Mouse (Mus musculus) ES-E14 (cell line): Measurements from ENCODE around the gene 1810046K07Rik.

Experiments used
- CHD2 ChIP-seq: IDR thresholded peaks from 2 replicates; pipeline ENCODE4 v1.6.1; 2014; ENCODE audit warnings: mild to moderate bottlenecking, low read depth, low read length, inconsistent platforms
- HCFC1 ChIP-seq: IDR thresholded peaks from 2 replicates; pipeline ENCODE4 v1.6.1; 2012; ENCODE audit warnings: low read length, inconsistent platforms, borderline replicate concordance; ENCODE audit not compliant: insufficient read depth
- MAFK ChIP-seq: IDR thresholded peaks from 2 replicates; pipeline ENCODE4 v1.6.1; 2014; ENCODE audit warnings: mild to moderate bottlenecking, low read depth, low read length, inconsistent platforms; ENCODE audit not compliant: insufficient read depth
- ZC3H11A ChIP-seq: IDR thresholded peaks from 2 replicates; pipeline ENCODE4 v1.6.1; 2012; ENCODE audit warnings: low read depth, mild to moderate bottlenecking, inconsistent platforms, low read length, borderline replicate concordance
- ZNF384 ChIP-seq: IDR thresholded peaks from 2 replicates; pipeline ENCODE4 v1.6.1; 2012; ENCODE audit warnings: low read depth, low read length, inconsistent platforms

DNA sequence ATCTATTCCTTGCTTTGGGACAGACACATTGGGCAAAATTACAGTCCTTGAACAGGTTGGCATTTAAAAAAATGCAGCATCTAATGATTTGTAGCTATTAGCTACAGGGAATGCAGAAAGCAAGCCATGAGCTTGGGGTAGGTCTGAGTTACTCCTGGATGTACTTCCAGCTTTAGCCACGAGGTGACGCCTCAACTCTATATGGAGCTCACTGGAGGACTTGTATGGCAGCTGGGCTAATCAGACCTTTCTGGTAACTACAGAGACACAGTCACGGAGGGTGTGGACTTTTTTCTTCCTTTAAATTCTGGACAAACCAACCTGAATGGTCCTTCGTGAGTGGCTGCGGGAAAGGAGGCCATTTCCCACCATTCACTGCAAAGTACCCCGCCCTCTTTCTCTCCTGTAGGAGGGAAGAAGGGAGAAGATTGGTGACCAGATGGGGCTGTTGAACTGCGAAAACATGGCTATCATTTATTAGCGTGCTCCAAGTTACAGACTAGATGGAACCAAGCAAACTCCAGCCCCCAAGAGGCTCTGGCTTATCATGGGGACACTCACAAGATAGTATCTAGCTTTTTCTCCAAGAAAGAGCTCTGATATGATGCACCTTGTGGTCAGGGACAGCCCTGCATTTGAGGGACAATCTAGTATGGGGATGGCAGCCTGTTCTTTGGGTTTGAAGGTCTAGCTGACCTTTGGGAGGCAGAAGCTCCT, 6.7 kb upstream of the 1810046K07Rik start:
- TF ChIP-seq ZC3H11A (peak; percentile 78), MAFK (no peak), ZNF384 (no peak), HCFC1 (no peak), CHD2 (no peak)
